ENCODE assay signal across 11 mouse cellular contexts in genomic region chr15:101140587-101140986, GRCm38 (mm10). TPM values are rescaled to one million over a fixed set of nuclear protein-coding genes. Genes with fewer than 3 reads are reported as not detected.
A peak's percentile ranks its signal among the peaks of the same experiment; 100 is the strongest.
DNase-seq lines count a peak whose midpoint lies in the region; ATAC-seq and TF ChIP-seq lines count a peak whose summit lies in the region.
"Had no signal": no experiment of that assay in that cellular context is flagged by ENCODE, and none has a peak within 500 bp of the region (broad histone marks: within the 10 kb centered on the region; RNA-seq: fewer than 3 reads in every experiment).

No protein-coding gene starts in this region.

- ATAC-seq in lung, embryonic 14.5 days (ENCODE audit: insufficient read depth), result peak; percentile 2; the same call in 1 of the 2 replicates
- ATAC-seq in embryonic facial prominence, embryonic 13.5 days (ENCODE audit: insufficient number of reproducible peaks, insufficient read depth, low FRiP score, low TSS enrichment, low read depth), result no peak
- no peak for ATAC-seq in liver, embryonic 13.5 days (ENCODE audit: low read depth)

- peak; percentile 6 for DNase-seq in gastrocnemius, postnatal 25 days
- no peak for DNase-seq in gastrocnemius, postnatal 4 days (ENCODE audit: low spot score in 2 of 2)
- DNase-seq in lung, embryonic 14.5 days, result no peak
- DNase-seq in lung, postnatal 10 days, result no peak
- DNase-seq in liver, embryonic 13.5 days, result no peak
- no peak for DNase-seq in layer of hippocampus, postnatal 25 days (ENCODE audit: extremely low spot score in 1 of 2, low spot score in 1 of 2)
- no peak for DNase-seq in frontal cortex, postnatal 10 days (ENCODE audit: low spot score in 2 of 2)

- H3K9me3 ChIP-seq in lung, embryonic 14.5 days (ENCODE audit: low read depth, low read length), result no peaks in the 10 kb centered on the region
- H3K9me3 ChIP-seq in embryonic facial prominence, embryonic 13.5 days, result no peaks in the 10 kb centered on the region
- no peaks in the 10 kb centered on the region for H3K9me3 ChIP-seq in liver, embryonic 13.5 days (replicated peaks)

- H3K36me3 ChIP-seq in lung, embryonic 14.5 days (ENCODE audit: insufficient read depth), result peaks cover 17% of the 10 kb centered on the region; the same call in 1 of the 2 replicates
- H3K36me3 ChIP-seq in embryonic facial prominence, embryonic 13.5 days, result peaks cover 5% of the 10 kb centered on the region; the same call in 1 of the 2 replicates
- no peaks in the 10 kb centered on the region for H3K36me3 ChIP-seq in liver, embryonic 13.5 days

- no peak overlapping the region for H3K9ac ChIP-seq in lung, embryonic 14.5 days
- H3K9ac ChIP-seq in embryonic facial prominence, embryonic 13.5 days, result 0 out of 2 replicates have a peak overlapping the region, but pooled peaks have one; percentile 57
- H3K9ac ChIP-seq in liver, embryonic 13.5 days, result no peak overlapping the region

- peaks cover 29% of the 10 kb centered on the region for H3K4me1 ChIP-seq in lung, embryonic 14.5 days (ENCODE audit: insufficient read depth)
- H3K4me1 ChIP-seq in embryonic facial prominence, embryonic 13.5 days, result peaks cover 56% of the 10 kb centered on the region
- H3K4me1 ChIP-seq in liver, embryonic 13.5 days (replicated peaks), result peaks cover 56% of the 10 kb centered on the region

- WGBS in lung, embryonic 14.5 days, result 48% methylated on average over 6 of the region's 6 CpGs
- WGBS in embryonic facial prominence, embryonic 13.5 days, result 35% methylated on average over 6 of the region's 6 CpGs
- 32% methylated on average over 6 of the region's 6 CpGs for WGBS in liver, embryonic 13.5 days (ENCODE audit: insufficient replicate concordance)

- H3K4me3 ChIP-seq in lung, embryonic 14.5 days (ENCODE audit: low read depth, low read length), result no peak overlapping the region
- H3K4me3 ChIP-seq in embryonic facial prominence, embryonic 13.5 days, result no peak overlapping the region
- no peak overlapping the region for H3K4me3 ChIP-seq in liver, embryonic 13.5 days (replicated peaks)
- H3K4me3 ChIP-seq: layer of hippocampus, adult 2 months had no signal

- H3K27ac ChIP-seq in lung, embryonic 14.5 days (ENCODE audit: low read depth), result peak overlapping the region; percentile 52; the same call in 1 of the 2 replicates
- H3K27ac ChIP-seq in embryonic facial prominence, embryonic 13.5 days, result peak overlapping the region; percentile 72
- H3K27ac ChIP-seq in liver, embryonic 13.5 days, result no peak overlapping the region
- H3K27ac ChIP-seq: layer of hippocampus, adult 2 months had no signal

- no peaks in the 10 kb centered on the region for H3K27me3 ChIP-seq in lung, embryonic 14.5 days (ENCODE audit: insufficient read depth, low read length)
- H3K27me3 ChIP-seq in embryonic facial prominence, embryonic 13.5 days, result no peaks in the 10 kb centered on the region
- H3K27me3 ChIP-seq in liver, embryonic 13.5 days, result peaks cover 24% of the 10 kb centered on the region

- TF ChIP-seq CTCF in lung, embryonic 14.5 days (IDR thresholded peaks at IDR 0.05; ENCODE audit: low read depth), result no peak

- H3K4me2 ChIP-seq in lung, embryonic 14.5 days, result peak overlapping the region; percentile 31; the same call in 1 of the 2 replicates
- H3K4me2 ChIP-seq in embryonic facial prominence, embryonic 13.5 days, result no peak overlapping the region
- H3K4me2 ChIP-seq in liver, embryonic 13.5 days, result 0 out of 2 replicates have a peak overlapping the region, but pooled peaks have one; percentile 2

RNA-seq across cellular contexts. Expression of gene Acvrl1, which starts 12.3 kb away (rescaled TPM):
- 10 to 100 TPM; 10.7 to 13.0 TPM for total RNA-seq in gastrocnemius, postnatal 25 days (2021)
- 10 to 100 TPM; 24.6 to 28.1 TPM for total RNA-seq in gastrocnemius, postnatal 4 days (2021)
- polyA plus RNA-seq in lung, embryonic 14.5 days (2014; fragmentation: Nextera tagmentation; extraction: Ambion mirVana), result 34.4 and 39.0 TPM in 2 replicates
- polyA plus RNA-seq in embryonic facial prominence, embryonic 13.5 days (2015; fragmentation: Nextera tagmentation; extraction: Ambion mirVana), result 9.9 and 10.1 TPM in 2 replicates
- 1.2 and 1.3 TPM in 2 replicates for polyA plus RNA-seq in liver, embryonic 13.5 days (2015; fragmentation: Nextera tagmentation; extraction: Ambion mirVana)
- total RNA-seq in layer of hippocampus, postnatal 25 days (2021), result 10 to 100 TPM in 1 of 2 experiments, 1 to 10 TPM in 1; 8.6 to 10.5 TPM

RNA-seq across cellular contexts. Expression of gene Ankrd33, which starts 25.0 kb away (rescaled TPM):
- total RNA-seq in gastrocnemius, postnatal 25 days (2021), result not detected
- total RNA-seq in gastrocnemius, postnatal 4 days (2021), result not detected
- polyA plus RNA-seq in lung, embryonic 14.5 days (2014; fragmentation: Nextera tagmentation; extraction: Ambion mirVana), result not detected in 2 replicates
- not detected in 2 replicates for polyA plus RNA-seq in embryonic facial prominence, embryonic 13.5 days (2015; fragmentation: Nextera tagmentation; extraction: Ambion mirVana)
- polyA plus RNA-seq in liver, embryonic 13.5 days (2015; fragmentation: Nextera tagmentation; extraction: Ambion mirVana), result not detected in 2 replicates
- total RNA-seq in layer of hippocampus, postnatal 25 days (2021), result not detected
- total RNA-seq: granulocyte monocyte progenitor cell, adult 5-6 weeks; layer of hippocampus, adult 2 months had no signal
- polyA plus RNA-seq: stomach, embryonic 14.5 days had no signal

RNA-seq across cellular contexts. Expression of gene Acvr1b, which starts 33.3 kb away (rescaled TPM):
- total RNA-seq in gastrocnemius, postnatal 25 days (2021), result 10 to 100 TPM; 23.0 to 34.4 TPM
- 10 to 100 TPM; 16.2 to 17.0 TPM for total RNA-seq in gastrocnemius, postnatal 4 days (2021)
- polyA plus RNA-seq in lung, embryonic 14.5 days (2014; fragmentation: Nextera tagmentation; extraction: Ambion mirVana), result 6.3 and 6.4 TPM in 2 replicates
- 8.0 TPM in 2 replicates for polyA plus RNA-seq in embryonic facial prominence, embryonic 13.5 days (2015; fragmentation: Nextera tagmentation; extraction: Ambion mirVana)
- 1.0 and 1.6 TPM in 2 replicates for polyA plus RNA-seq in liver, embryonic 13.5 days (2015; fragmentation: Nextera tagmentation; extraction: Ambion mirVana)
- 10 to 100 TPM; 82.8 to 83.1 TPM for total RNA-seq in layer of hippocampus, postnatal 25 days (2021)
